Mouse (Mus musculus) heart, postnatal 25 days (tissue): ENCODE data around the gene Slc8a2. TPM values are rescaled to one million over a fixed set of nuclear protein-coding genes. Genes with fewer than 3 reads are reported as not detected.

Experiments
- DNase-seq: peaks from one replicate; pipeline ENCODE4 v3.0.0; 2022; ENCODE audit warnings: low spot score
- intact Hi-C: fragments of 180-260 bp; cut with DNase I; formaldehyde crosslinking; loops from one replicate; pipeline ENCODE4 v1.15.1; 2025
- total RNA-seq, 2 experiments: library from RNA; stranded (reverse); gene quantifications; 2 replicates each; pipeline ENCODE4 v1.2.3; 2021

Slc8a2 gene
- total RNA-seq, 2 experiments from 2014 or later: 0.68 to 0.70 TPM

GRCm38 (mm10) chr7:16203505-16203903, 73.9 kb downstream of the Slc8a2 start:
- intact Hi-C loops: no loop called here
- DNase-seq: no peak

DNA sequence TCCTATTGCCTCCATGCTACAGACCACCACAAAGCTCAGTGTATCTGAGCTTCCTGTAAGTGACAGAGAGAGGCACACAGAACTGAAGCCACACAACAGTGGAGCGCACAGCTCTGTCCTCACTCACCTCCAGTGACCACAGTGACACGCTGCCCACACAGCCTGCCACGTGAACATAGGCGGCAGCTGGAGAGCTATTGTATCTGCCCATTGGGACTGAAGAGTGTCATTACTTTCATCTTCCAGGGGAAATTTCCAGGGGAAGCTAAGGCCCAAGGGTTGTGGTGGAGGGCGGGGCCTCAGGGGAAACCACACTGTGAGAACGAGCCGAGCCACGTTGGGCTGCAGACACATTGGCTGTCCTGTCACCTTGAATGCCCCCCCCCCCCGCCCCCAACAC, 75.2 kb downstream of the Slc8a2 start:
- intact Hi-C loops: no loop called here

GRCm38 (mm10) chr7:16207076-16207475, 77.5 kb downstream of the Slc8a2 start:
- intact Hi-C loops: no loop called here
- DNase-seq: no peak

More for the DNA sequence above, 75.2 kb downstream of the Slc8a2 start:
- no peak for DNase-seq

GRCm38 (mm10) chr7:16207496-16207895, 77.9 kb downstream of the Slc8a2 start:
- intact Hi-C loops: no loop called here
- DNase-seq: peak; percentile 10

DNA sequence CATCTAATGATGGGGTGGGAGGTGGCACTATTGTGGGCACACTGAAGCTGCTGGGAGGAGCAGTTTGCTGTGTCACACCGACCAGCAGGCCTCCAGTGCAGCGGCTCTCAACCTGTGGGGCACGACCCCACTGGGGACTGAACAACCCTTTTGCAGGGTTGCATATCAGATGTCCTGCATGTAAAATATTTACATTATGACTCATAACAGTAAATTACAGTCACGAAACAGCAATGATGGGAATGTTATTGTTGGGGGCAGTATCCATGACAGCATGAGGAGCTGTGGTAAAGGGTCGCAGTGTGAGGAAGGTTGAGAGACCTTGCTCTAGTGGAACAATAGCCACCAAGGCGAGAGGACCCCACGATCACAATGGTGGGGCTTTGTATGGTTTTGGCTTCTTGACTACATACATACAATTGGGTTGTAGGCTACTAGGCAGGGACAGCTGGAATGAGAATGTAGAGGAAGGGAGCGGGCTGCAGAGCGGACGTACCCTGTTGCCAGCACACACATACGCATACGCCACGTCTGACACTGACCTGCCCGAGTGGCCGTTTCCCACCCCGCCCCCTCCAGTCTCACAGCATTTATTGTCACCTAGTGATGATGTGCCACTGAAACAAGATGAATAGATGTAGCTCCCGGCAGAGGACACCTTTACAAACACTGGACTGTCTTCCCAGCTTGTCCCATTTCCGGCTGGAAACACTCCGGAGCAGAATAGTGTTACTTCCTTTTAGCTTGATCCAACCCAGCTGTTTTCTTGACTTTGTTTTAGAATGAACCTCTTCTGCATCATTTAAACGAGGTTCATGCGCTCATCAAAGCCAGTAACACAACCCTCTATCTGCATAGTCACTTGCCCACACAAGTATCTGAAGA, 79.4 kb downstream of the Slc8a2 start:
- DNase-seq: no peak
- intact Hi-C loops: no loop called here

Other genes starting within 250 kb of the Slc8a2 start
- gene Crx, start 249.9 kb upstream of the Slc8a2 start, total RNA-seq: not detected
- not detected for gene Crxos, start 247.2 kb upstream of the Slc8a2 start, total RNA-seq
- gene Selenow, start 207.4 kb upstream of the Slc8a2 start, total RNA-seq: 100 to 1,000 TPM; 148 to 155 TPM
- 100 to 1,000 TPM; 123 to 127 TPM for gene Nop53, start 183.8 kb upstream of the Slc8a2 start, total RNA-seq
- 100 to 1,000 TPM; 112 to 129 TPM for gene Ehd2, start 162.3 kb upstream of the Slc8a2 start, total RNA-seq
- 1 to 10 TPM; 7.1 to 8.3 TPM for gene Bicra, start 81.9 kb upstream of the Slc8a2 start, total RNA-seq
- not detected for gene Zfp541, start 68.0 kb upstream of the Slc8a2 start, total RNA-seq
- gene Napa, start 31.4 kb upstream of the Slc8a2 start, total RNA-seq: 10 to 100 TPM; 82.8 to 83.3 TPM
- 10 to 100 TPM; 22.9 to 24.3 TPM for gene Kptn, start 9.9 kb upstream of the Slc8a2 start, total RNA-seq
- 1 to 10 TPM; 4.4 to 5.3 TPM for gene Meis3, start 45.3 kb downstream of the Slc8a2 start, total RNA-seq
- 1 to 10 TPM; 8.3 TPM for gene Dhx34, start 92.2 kb downstream of the Slc8a2 start, total RNA-seq
- gene C5ar2, start 114.3 kb downstream of the Slc8a2 start, total RNA-seq: 1 to 10 TPM; 1.4 to 1.9 TPM
- 1 to 10 TPM; 5.1 to 6.5 TPM for gene C5ar1, start 129.7 kb downstream of the Slc8a2 start, total RNA-seq
- gene Inafm1, start 143.8 kb downstream of the Slc8a2 start, total RNA-seq: 10 to 100 TPM; 13.7 to 15.0 TPM
- 10 to 100 TPM; 30.7 to 35.3 TPM for gene Ccdc9, start 157.0 kb downstream of the Slc8a2 start, total RNA-seq
- 1 to 10 TPM; 3.7 to 4.7 TPM for gene Bbc3, start 178.6 kb downstream of the Slc8a2 start, total RNA-seq